Mouse (Mus musculus): Measurements from ENCODE around the gene Pik3r5.

GRCm38 (mm10) chr11:68485206-68485942, 53.5 kb downstream of the Pik3r5 start:
- TF ChIP-seq POLR2A (IDR thresholded peaks at IDR 0.05; ENCODE audit: extremely low read depth, insufficient read depth, low read length) (no peak), CTCF (IDR thresholded peaks at IDR 0.05; ENCODE audit: low read depth, low read length) (peak; percentile 66)
